Mouse (Mus musculus) embryonic fibroblast, embryonic 13.5 days (primary cell): ENCODE data around the gene Gpr179. TPM values are rescaled to one million over a fixed set of nuclear protein-coding genes. Genes with fewer than 3 reads are reported as not detected.

Source experiments
- H3K27ac ChIP-seq: 2 replicates; pipeline ENCODE4 v1.5.1; 2012; ENCODE audit warnings: low read length, control low read depth, inconsistent platforms; ENCODE audit not compliant: insufficient read depth
- H3K4me1 ChIP-seq: 2 replicates; pipeline ENCODE4 v1.6.1; 2011; ENCODE audit warnings: low read length; ENCODE audit not compliant: control insufficient read depth, insufficient read depth
- H3K4me3 ChIP-seq: 2 replicates; pipeline ENCODE4 v1.5.1; 2011; ENCODE audit warnings: mild to moderate bottlenecking, control low read depth, low read length; ENCODE audit not compliant: insufficient read depth
- CTCF ChIP-seq: IDR thresholded peaks from 2 replicates; pipeline ENCODE4 v1.5.1; 2011; ENCODE audit warnings: mild to moderate bottlenecking, control low read depth, low read length, moderate library complexity, borderline replicate concordance; ENCODE audit not compliant: insufficient read depth
- POLR2A ChIP-seq: IDR thresholded peaks from 2 replicates; pipeline ENCODE4 v1.6.1; 2011; ENCODE audit warnings: low read depth, mild to moderate bottlenecking, control low read depth, low read length, moderate library complexity
- polyA plus RNA-seq: library from polyadenylated mRNA; stranded (reverse); fragments of >200 nt; gene quantifications from 2 replicates; pipeline ENCODE4 v1.2.4, GENCODE M21; 2011; ENCODE audit warnings: low read depth; ENCODE audit not compliant: missing spikeins, insufficient read length

Gene Gpr179
- polyA plus RNA-seq, 1 experiment, result not detected

GRCm38 (mm10) chr11:97373402-97373801 is 21.5 kb upstream of the Gpr179 start:
- Histone ChIP-seq H3K4me3 (no peak overlapping the region), H3K27ac (no peak overlapping the region), H3K4me1 (no peaks in the 10 kb centered on the region; the same call in 1 of the 2 replicates)
- TF ChIP-seq CTCF (no peak), POLR2A (no peak)

- TF ChIP-seq CTCF (no peak), POLR2A (no peak)
- no peak overlapping the region for H3K27ac ChIP-seq
- H3K4me1 ChIP-seq, result no peaks in the 10 kb centered on the region; the same call in 1 of the 2 replicates
- H3K4me3 ChIP-seq, result no peak overlapping the region
Measured at GRCm38 (mm10) chr11:97372159-97372864, 20.4 kb upstream of the Gpr179 start.

- Histone ChIP-seq H3K4me3 (no peak overlapping the region), H3K4me1 (no peaks in the 10 kb centered on the region; the same call in 1 of the 2 replicates), H3K27ac (no peak overlapping the region)
- TF ChIP-seq POLR2A (no peak), CTCF (no peak)
Measured at GRCm38 (mm10) chr11:97370329-97371091, 18.6 kb upstream of the Gpr179 start.

- TF ChIP-seq POLR2A (no peak), CTCF (no peak)
- no peak overlapping the region for H3K27ac ChIP-seq
- H3K4me1 ChIP-seq, result peaks cover 6% of the 10 kb centered on the region
- no peak overlapping the region for H3K4me3 ChIP-seq
Measured at GRCm38 (mm10) chr11:97368501-97368900, 16.6 kb upstream of the Gpr179 start.

GRCm38 (mm10) chr11:97365556-97365955 is 13.7 kb upstream of the Gpr179 start:
- Histone ChIP-seq H3K4me1 (peaks cover 8% of the 10 kb centered on the region), H3K27ac (no peak overlapping the region), H3K4me3 (no peak overlapping the region)
- TF ChIP-seq CTCF (no peak), POLR2A (no peak)

- TF ChIP-seq CTCF (no peak), POLR2A (no peak)
- Histone ChIP-seq H3K4me1 (peaks cover 8% of the 10 kb centered on the region), H3K4me3 (peak overlapping the region; percentile 93), H3K27ac (no peak overlapping the region)
Measured at GRCm38 (mm10) chr11:97363644-97363995, 11.7 kb upstream of the Gpr179 start.

GRCm38 (mm10) chr11:97362943-97363643 is 11.2 kb upstream of the Gpr179 start:
- Histone ChIP-seq H3K4me3 (peak overlapping the region; percentile 93), H3K4me1 (peaks cover 8% of the 10 kb centered on the region), H3K27ac (0 out of 2 replicates have a peak overlapping the region, but pooled peaks have one; percentile 2)
- no peak for TF ChIP-seq POLR2A
- no peak for TF ChIP-seq CTCF

- Histone ChIP-seq H3K4me3 (peak overlapping the region; percentile 93), H3K27ac (0 out of 2 replicates have a peak overlapping the region, but pooled peaks have one; percentile 2), H3K4me1 (peaks cover 8% of the 10 kb centered on the region)
- TF ChIP-seq POLR2A (no peak), CTCF (no peak)
Measured at GRCm38 (mm10) chr11:97362649-97362942, 10.7 kb upstream of the Gpr179 start.

- TF ChIP-seq CTCF (no peak), POLR2A (peak; percentile 84)
- peaks cover 8% of the 10 kb centered on the region for H3K4me1 ChIP-seq
Measured at GRCm38 (mm10) chr11:97361948-97362648, 10.2 kb upstream of the Gpr179 start, which contains the start of gene Socs7. Socs7 (plus strand) TSS chr11:97362551.

More at GRCm38 (mm10) chr11:97361948-97362648, 10.2 kb upstream of the Gpr179 start, which contains the start of gene Socs7:
- Histone ChIP-seq H3K27ac (0 out of 2 replicates have a peak within 1 kb of the TSS, but pooled peaks have one; percentile 2), H3K4me3 (peak within 1 kb of the TSS; percentile 93)
